Mouse (Mus musculus) midbrain, embryonic 11.5 days (tissue): ENCODE data around the gene Dpf3. TPM values are rescaled to one million over a fixed set of nuclear protein-coding genes. Genes with fewer than 3 reads are reported as not detected.

Source experiments
- ATAC-seq: fragments of 200-750 bp; cut with Nextera tagmentation; 2 replicates; pipeline ENCODE4 v1.8.0; 2017; ENCODE audit warnings: moderate TSS enrichment, moderate library complexity; ENCODE audit not compliant: low FRiP score
- DNase-seq: peaks from one replicate; pipeline ENCODE4 v3.0.0; 2015; ENCODE audit warnings: low spot score; ENCODE audit errors: missing footprints
- H3K27ac ChIP-seq: fragments of 300-500 bp; sonication (generic); 2 replicates; pipeline ENCODE4 v1.5.1; 2014; ENCODE audit warnings: low read depth, low read length
- H3K27me3 ChIP-seq: fragments of 300-500 bp; sonication (generic); 2 replicates; pipeline ENCODE4 v1.6.1; 2014; ENCODE audit warnings: mild to moderate bottlenecking, low read length, moderate library complexity, mixed read lengths; ENCODE audit not compliant: control insufficient read depth, insufficient read depth
- H3K36me3 ChIP-seq: fragments of 300-500 bp; sonication (generic); 2 replicates; pipeline ENCODE4 v1.6.1; 2014; ENCODE audit warnings: mild to moderate bottlenecking, low read length, moderate library complexity, mixed read lengths; ENCODE audit not compliant: control insufficient read depth, insufficient read depth
- H3K4me1 ChIP-seq: fragments of 300-500 bp; sonication (generic); 2 replicates; pipeline ENCODE4 v1.6.1; 2014; ENCODE audit warnings: low read length; ENCODE audit not compliant: control insufficient read depth, insufficient read depth
- H3K4me2 ChIP-seq: fragments of 300-500 bp; sonication (generic); 2 replicates; pipeline ENCODE4 v1.6.1; 2014; ENCODE audit warnings: mild to moderate bottlenecking, moderate library complexity
- H3K4me3 ChIP-seq: fragments of 300-500 bp; sonication (generic); 2 replicates; pipeline ENCODE4 v1.5.1; 2014; ENCODE audit warnings: low read depth, low read length
- H3K9ac ChIP-seq: fragments of 300-500 bp; sonication (generic); 2 replicates; pipeline ENCODE4 v1.6.1; 2014; ENCODE audit warnings: low read length
- H3K9me3 ChIP-seq: fragments of 300-500 bp; sonication (generic); 2 replicates; pipeline ENCODE4 v1.6.1; 2016; ENCODE audit warnings: low read length; ENCODE audit not compliant: control insufficient read depth
- WGBS: fragments of 180-500 bp; shearing (Covaris S2); extraction: QIAGEN DNeasy Blood & Tissue Kit; methylation state at CpG from one replicate; pipeline ENCODE4 v1.1.7; 2014; 5-methylcytosine and 5-hydroxymethylcytosine counted together
- polyA plus RNA-seq: library from polyadenylated mRNA; unstranded; fragments of >200 nt; fragmentation: Nextera tagmentation; extraction: Ambion mirVana; gene quantifications from 2 replicates; pipeline ENCODE4 v1.2.1, GENCODE M21; 2014

The Dpf3 gene
- polyA plus RNA-seq, 1 experiment from 2014 or later: 11.3 TPM

DNA sequence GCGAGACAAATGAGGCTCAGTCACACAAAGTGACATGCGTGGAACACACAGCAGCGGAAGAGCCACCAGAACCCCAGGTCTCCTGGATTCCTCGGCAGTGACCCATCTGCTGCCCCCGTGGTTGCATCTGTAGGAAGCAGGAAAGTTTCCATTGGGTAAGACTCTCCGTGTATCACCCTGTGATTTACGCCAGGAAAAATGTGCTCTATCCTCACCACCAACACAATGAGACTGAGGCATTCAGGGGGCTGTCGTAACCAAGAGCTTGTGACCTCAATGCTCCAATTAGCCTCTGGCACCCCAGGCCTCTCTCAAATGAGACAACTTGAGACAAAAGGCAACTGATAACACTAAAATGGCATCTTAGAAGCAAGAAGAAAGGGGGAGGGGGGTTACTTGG, 192.5 kb downstream of the Dpf3 start:
- H3K27me3 ChIP-seq: no peaks in the 10 kb centered on the region
- H3K27ac ChIP-seq: no peak overlapping the region
- peaks cover 4% of the 10 kb centered on the region; the same call in 1 of the 2 replicates for H3K4me1 ChIP-seq
- H3K4me2 ChIP-seq: no peak overlapping the region
- ATAC-seq (no peak), DNase-seq (no peak)
- H3K4me3 ChIP-seq: no peak overlapping the region
- H3K36me3 ChIP-seq: no peaks in the 10 kb centered on the region
- H3K9me3 ChIP-seq: no peaks in the 10 kb centered on the region
- WGBS: 71% methylated on average over 8 of the region's 8 CpGs
- no peak overlapping the region for H3K9ac ChIP-seq

DNA sequence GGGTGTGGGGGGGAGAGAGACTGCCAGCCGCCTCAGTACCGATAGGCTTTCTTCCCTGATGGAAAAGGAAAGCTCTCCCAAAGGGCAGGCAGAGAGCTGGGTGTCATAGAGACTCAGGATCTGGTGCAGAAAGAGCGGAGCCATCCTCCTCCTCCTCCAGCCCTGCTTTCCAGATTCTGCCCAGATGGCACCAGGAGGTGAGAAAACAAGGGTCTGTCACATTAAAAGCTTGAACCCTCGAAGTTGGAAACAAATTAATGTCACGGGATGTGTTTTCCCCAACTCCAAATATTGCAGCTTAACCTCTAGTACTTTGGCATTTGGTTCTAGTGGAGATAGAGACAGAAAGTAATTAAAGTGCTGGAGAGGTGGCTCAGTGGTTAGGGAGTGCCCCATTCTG, 195.6 kb downstream of the Dpf3 start:
- 77% methylated on average over 5 of the region's 5 CpGs for WGBS

GRCm38 (mm10) chr12:83286496-83287492, 200.7 kb downstream of the Dpf3 start:
- no peak overlapping the region for H3K27ac ChIP-seq
- no peaks in the 10 kb centered on the region for H3K27me3 ChIP-seq

More for the DNA sequence above, 195.6 kb downstream of the Dpf3 start:
- H3K4me1 ChIP-seq: no peaks in the 10 kb centered on the region
- H3K4me2 ChIP-seq: no peak overlapping the region
- H3K9me3 ChIP-seq: no peaks in the 10 kb centered on the region
- no peaks in the 10 kb centered on the region for H3K27me3 ChIP-seq
- no peak overlapping the region for H3K4me3 ChIP-seq
- no peak for ATAC-seq
- DNase-seq: no peak
- H3K9ac ChIP-seq: no peak overlapping the region
- no peaks in the 10 kb centered on the region for H3K36me3 ChIP-seq
- no peak overlapping the region for H3K27ac ChIP-seq

DNA sequence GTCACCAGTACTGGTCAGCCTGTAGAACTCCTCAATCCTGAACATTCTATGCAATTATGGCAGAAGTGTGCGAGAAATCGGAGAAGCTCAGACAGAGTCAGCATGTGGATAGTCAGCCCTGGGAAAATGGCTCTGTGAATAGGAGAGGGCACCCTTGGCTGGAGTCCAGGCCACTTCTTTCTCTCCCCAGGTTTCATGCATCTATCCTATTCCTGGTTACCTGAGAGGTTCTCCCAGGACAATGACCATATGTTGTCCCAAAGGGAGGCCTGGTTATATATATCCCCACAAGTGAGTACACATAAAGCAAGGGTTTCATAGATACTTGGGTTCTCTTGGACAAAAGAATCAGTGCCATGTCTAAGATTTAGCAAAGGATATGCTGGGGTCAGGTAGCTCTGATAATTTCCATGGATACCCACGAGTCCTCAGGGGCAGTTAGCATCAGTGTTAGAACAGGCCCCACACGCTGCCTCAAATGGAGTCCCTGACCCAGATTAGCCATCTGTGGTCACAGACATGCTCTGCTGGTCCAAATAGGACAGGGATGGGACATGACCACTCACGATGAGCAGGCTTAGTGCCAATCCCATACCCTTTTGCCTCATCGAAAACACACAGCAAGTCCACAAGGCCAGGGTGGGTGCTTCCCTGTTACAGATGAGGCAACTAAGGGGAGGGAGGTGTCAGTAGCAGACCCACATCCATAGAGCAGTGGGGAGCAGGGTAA, 203.8 kb downstream of the Dpf3 start:
- no peak overlapping the region for H3K4me3 ChIP-seq
- ATAC-seq (no peak), DNase-seq (no peak)
- H3K4me1 ChIP-seq: no peaks in the 10 kb centered on the region
- H3K36me3 ChIP-seq: no peaks in the 10 kb centered on the region
- no peaks in the 10 kb centered on the region; the same call in 1 of the 2 replicates for H3K9me3 ChIP-seq
- WGBS: 88% methylated on average over 6 of the region's 6 CpGs
- H3K27me3 ChIP-seq: no peaks in the 10 kb centered on the region
- no peak overlapping the region for H3K9ac ChIP-seq
- no peak overlapping the region for H3K27ac ChIP-seq
- H3K4me2 ChIP-seq: no peak overlapping the region

More at GRCm38 (mm10) chr12:83286496-83287492, 200.7 kb downstream of the Dpf3 start:
- Histone ChIP-seq H3K36me3 (no peaks in the 10 kb centered on the region), H3K4me1 (no peaks in the 10 kb centered on the region), H3K9me3 (no peaks in the 10 kb centered on the region; the same call in 1 of the 2 replicates), H3K4me2 (no peak overlapping the region), H3K9ac (no peak overlapping the region), H3K4me3 (no peak overlapping the region)
- 71% methylated on average over 17 of the region's 17 CpGs for WGBS
- no peak for ATAC-seq
- DNase-seq: no peak

DNA sequence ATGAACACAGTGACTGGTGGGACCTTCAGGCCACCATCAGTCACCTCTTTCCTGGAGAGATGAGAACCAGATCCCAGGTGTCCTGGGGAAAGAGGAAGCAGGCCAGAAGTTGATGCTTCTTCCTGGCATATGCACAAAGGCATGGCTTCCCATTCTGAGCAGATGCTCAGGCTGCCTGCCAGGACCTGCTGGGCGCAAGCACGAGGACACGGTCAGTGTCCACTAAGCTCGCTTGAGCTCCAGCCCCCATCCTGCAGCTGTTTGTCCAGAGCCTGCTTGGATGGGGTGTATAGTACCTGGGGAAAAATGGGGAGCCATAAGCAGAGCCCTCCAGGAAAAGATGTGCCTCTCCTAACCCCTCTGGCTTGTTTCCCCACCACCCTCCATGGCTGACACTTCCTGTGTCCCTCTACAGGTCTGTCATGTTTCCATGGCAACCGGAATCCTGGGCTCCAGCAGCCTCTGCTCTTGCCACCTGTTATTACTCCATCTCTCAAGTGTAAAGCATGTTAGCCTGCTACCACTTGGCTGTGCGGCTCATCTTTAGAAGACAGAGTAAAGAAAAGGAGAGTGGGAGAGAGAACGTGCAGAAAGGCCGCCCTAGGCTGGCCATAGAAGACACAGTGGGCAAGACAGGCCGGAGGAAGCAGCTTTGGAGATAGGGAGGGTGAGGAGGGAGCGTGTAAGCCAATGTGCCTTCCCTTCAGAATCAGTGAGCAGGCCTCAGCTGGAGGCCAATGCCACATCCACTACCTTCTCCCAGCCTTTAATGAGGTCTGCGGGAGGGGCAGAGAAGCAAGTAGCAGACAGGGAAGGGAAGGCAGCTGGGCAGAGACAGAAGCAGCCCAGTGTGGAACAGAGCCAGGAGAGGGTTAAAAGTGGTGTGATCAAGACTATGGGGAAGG, 209.7 kb downstream of the Dpf3 start:
- ATAC-seq (no peak), DNase-seq (no peak)
- 63% methylated on average over 11 of the region's 11 CpGs for WGBS

GRCm38 (mm10) chr12:83271215-83271614, 216.3 kb downstream of the Dpf3 start:
- no peaks in the 10 kb centered on the region for H3K27me3 ChIP-seq
- no peaks in the 10 kb centered on the region for H3K36me3 ChIP-seq
- WGBS: 88% methylated on average over 3 of the region's 3 CpGs
- ATAC-seq (no peak), DNase-seq (no peak)
- no peak overlapping the region for H3K27ac ChIP-seq
- no peak overlapping the region for H3K4me2 ChIP-seq
- H3K9ac ChIP-seq: no peak overlapping the region
- no peaks in the 10 kb centered on the region for H3K9me3 ChIP-seq
- H3K4me1 ChIP-seq: no peaks in the 10 kb centered on the region
- H3K4me3 ChIP-seq: no peak overlapping the region

More for the DNA sequence above, 209.7 kb downstream of the Dpf3 start:
- H3K27ac ChIP-seq: peak overlapping the region; percentile 16; the same call in 1 of the 2 replicates
- no peaks in the 10 kb centered on the region for H3K36me3 ChIP-seq
- no peak overlapping the region for H3K9ac ChIP-seq
- no peaks in the 10 kb centered on the region for H3K27me3 ChIP-seq
- peaks cover 4% of the 10 kb centered on the region; the same call in 1 of the 2 replicates for H3K4me1 ChIP-seq
- H3K4me3 ChIP-seq: no peak overlapping the region
- no peak overlapping the region for H3K4me2 ChIP-seq
- H3K9me3 ChIP-seq: no peaks in the 10 kb centered on the region; the same call in 1 of the 2 replicates

DNA sequence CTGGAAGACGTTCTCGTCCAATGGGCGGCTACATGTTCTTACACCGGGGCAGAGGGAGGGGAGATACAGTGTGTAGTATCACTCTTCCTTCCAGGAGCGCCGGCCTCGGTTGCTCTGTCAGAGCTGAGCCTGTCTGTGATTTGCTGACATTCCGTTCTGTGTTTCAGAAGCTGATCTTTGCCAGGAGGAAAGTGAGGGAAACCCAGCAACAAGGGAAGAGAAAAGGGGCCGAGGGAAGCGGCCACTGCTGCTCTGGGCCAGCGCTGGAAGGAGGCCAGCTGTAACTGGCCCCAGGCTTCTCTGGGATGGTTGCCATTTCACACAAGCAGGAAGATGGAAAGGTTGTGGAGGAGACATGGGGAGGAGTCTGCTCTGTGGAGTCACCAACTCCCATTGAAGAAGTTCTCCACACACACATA, 219.0 kb downstream of the Dpf3 start:
- ATAC-seq: no peak
- H3K4me3 ChIP-seq: no peak overlapping the region
- H3K27me3 ChIP-seq: no peaks in the 10 kb centered on the region
- H3K9ac ChIP-seq: no peak overlapping the region
- no peak overlapping the region for H3K27ac ChIP-seq
- WGBS: 89% methylated on average over 11 of the region's 11 CpGs
- no peaks in the 10 kb centered on the region for H3K4me1 ChIP-seq
- no peak overlapping the region for H3K4me2 ChIP-seq
- DNase-seq: no peak
- no peaks in the 10 kb centered on the region for H3K36me3 ChIP-seq
- H3K9me3 ChIP-seq: no peaks in the 10 kb centered on the region

- Histone ChIP-seq H3K4me1 (no peaks in the 10 kb centered on the region), H3K4me2 (no peak overlapping the region), H3K4me3 (no peak overlapping the region), H3K9ac (no peak overlapping the region), H3K27ac (no peak overlapping the region), H3K36me3 (no peaks in the 10 kb centered on the region), H3K27me3 (no peaks in the 10 kb centered on the region), H3K9me3 (no peaks in the 10 kb centered on the region)
- ATAC-seq (no peak), DNase-seq (no peak)
- 83% methylated on average over 2 of the region's 2 CpGs for WGBS
Measured at GRCm38 (mm10) chr12:83260540-83260939, 227.0 kb downstream of the Dpf3 start.
